Mouse (Mus musculus): Measurements from ENCODE around the gene Neurl3. TPM values are rescaled to one million over a fixed set of nuclear protein-coding genes. Genes with fewer than 3 reads are reported as not detected.
A peak's percentile ranks its signal among the peaks of the same experiment; 100 is the strongest.

The Neurl3 gene
- total RNA-seq, 2 experiments from 2014 or later: 0.51 to 0.67 TPM

- no peak for DNase-seq
Measured at GRCm38 (mm10) chr1:36255871-36256640, 18.4 kb downstream of the Neurl3 start.

GRCm38 (mm10) chr1:36254635-36255360 lies 19.7 kb downstream of the Neurl3 start:
- no peak for DNase-seq

DNA sequence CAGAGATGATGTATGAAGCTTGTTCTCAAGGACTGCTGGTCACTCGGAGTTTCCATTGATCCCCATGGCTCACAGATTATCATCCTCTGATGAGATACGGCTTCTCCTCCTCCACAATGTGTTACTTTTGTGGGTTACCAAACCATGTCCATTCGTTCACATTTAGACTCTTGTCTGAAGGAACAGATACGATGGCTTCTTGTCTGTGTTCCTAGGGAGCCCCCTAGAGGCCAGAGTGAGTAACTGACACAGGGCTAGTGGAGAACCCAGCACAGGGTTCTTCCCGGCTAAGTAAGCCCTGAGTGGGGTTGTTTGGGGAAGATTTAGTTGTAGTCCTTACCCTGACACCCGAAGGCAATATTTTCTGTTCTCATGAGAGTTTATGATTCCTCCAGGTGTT lies 21.7 kb downstream of the Neurl3 start:
- DNase-seq: peak; percentile 54 to 57

- no peak for DNase-seq
Measured at GRCm38 (mm10) chr1:36251426-36251825, 23.1 kb downstream of the Neurl3 start.

DNA sequence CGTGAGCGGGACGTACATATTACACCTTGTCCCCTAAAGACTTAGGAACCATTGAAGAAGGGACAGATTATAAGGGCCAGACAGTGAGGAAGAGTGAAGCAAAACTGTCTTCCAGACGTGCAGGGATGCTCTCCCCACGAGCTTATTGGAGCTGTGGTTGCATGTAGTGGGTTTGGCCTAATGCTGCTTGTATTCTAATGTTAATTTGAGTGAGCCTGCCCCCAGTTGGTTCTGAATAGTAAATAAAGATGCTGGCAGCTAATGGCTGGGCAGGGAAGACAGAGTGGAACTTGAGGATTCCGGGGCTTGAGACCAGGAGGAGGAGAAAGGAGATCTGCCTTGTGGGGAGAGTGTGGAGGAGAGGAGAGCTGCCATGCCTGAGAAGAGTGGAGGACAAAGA lies 27.8 kb downstream of the Neurl3 start:
- DNase-seq: no peak

GRCm38 (mm10) chr1:36244828-36245215 lies 29.7 kb downstream of the Neurl3 start:
- DNase-seq: no peak

DNA sequence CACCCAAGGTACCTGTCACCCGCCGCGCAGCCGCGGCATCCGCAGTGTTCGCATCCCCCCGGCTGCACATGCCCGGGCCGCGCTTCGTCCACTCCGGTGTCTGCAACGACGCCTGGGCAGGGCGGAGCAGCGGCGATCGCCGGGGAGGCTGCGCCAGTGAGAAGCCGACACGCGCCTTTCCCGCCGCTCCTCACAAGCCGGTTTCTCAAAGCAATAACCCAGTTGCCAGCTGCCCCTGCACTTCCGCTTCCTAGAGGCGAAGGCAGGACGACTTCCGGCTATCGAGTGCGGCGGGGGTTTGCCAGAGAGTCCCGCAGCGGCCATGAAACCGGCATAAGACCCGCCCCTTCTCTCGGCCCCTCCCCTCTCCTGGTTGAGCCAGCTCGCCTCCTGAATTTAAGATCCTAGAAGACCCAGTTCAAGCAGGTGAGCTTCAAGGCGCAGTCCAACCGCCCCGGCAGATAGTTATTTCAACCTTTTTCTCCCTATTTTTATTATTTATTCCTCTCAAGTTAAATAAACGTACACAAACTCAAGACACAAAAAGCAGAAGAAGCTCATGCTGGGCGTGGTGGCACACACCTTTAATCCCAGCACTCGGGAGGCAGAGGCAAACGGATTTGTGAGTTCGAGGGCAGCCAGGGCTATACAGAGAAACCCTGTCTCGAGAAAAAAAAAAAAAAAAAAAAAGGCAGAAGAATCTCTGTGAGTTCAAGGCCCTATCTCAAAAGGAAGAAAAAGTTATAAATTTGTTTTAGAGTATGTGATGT lies 30.2 kb downstream of the Neurl3 start, which contains the start of gene Uggt1:
Uggt1 (minus strand) TSS at position 663 of the 770 bp plus-strand sequence.
- DNase-seq: peak; percentile 92 to 94

GRCm38 (mm10) chr1:36243447-36244057 lies 30.9 kb downstream of the Neurl3 start:
- DNase-seq: no peak

DNA sequence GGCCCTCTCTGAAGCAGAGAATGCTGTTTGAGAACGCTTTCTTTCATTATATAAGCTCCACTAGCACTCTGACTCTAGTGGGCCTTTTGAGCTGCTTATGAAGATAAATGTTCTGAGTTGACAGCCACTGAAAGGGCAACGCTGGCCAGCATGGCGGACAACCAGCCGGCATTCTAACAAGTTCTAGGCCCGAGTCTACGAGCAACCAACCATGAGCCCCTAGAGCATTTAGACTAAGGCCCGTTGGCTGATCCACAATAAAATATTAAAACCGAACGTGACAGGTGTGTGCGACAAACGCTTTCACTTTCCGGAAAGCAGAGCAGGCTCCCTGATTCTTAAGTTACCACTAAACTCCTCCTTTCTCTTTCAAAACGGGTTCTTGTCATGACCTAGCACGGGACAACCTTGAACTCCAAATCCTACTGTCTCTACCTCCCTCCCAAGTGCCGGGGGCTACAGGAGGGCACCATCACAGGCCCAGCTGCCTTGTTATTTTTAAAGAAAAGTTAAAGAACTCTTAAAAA lies 32.5 kb downstream of the Neurl3 start:
- no peak for DNase-seq

DNA sequence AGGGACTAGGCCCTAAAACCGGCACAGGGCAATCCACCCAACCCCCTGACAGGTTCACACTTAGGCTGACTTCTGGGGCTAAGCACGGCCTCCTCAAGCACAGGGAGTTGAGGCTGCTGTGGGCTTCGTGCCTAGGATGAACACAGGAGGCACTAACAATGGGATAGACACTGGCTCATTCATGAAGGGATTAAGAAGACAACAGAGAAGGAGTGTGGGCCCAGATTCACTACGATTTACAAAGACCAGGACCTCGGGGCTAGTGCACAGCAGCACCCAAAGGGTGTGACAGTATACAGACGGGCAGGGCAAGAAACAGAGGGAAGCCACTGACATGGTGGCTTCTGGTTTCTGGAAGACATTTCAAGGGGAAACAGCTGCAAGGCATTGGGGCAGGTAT lies 34.3 kb downstream of the Neurl3 start:
- no peak for DNase-seq

DNA sequence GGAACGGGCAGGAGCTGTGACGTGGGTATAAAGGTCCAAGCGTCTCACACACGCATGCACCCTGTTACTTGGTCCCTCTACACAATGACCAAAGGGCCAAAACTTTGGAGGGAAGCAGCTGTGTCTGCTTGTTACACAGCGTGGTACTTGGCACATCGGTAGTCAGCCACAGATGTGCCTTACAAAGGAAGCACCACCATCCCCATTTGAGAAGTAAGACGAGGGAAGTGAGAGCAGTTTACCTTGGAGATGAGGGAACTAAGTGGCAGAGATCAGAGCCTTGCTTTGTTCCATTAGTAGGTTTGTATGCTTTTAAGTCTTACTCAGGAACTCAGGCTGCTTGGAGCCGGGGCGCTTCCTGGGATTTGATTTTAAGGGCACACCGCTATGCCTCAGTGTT lies 35.1 kb downstream of the Neurl3 start:
- DNase-seq: no peak

DNA sequence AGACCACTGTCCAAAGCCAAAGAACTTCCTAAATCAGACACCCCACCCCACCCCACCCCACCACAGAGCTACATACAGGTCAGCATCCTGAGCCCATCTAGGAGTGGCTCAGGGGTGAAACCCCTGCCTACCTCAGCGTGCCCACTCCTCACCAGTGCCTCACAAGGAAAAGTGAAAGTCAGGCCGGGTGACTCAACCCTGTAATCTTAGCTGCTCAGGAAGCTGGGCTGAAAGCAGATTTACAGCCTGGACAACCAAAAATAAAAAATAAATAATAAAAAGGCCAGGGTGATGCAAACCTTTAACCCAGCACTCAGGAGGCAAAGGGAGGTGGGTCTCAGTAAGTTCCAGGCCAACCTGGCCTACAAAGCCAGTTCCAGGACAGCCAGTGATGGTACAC lies 38.6 kb downstream of the Neurl3 start:
- DNase-seq: no peak

DNA sequence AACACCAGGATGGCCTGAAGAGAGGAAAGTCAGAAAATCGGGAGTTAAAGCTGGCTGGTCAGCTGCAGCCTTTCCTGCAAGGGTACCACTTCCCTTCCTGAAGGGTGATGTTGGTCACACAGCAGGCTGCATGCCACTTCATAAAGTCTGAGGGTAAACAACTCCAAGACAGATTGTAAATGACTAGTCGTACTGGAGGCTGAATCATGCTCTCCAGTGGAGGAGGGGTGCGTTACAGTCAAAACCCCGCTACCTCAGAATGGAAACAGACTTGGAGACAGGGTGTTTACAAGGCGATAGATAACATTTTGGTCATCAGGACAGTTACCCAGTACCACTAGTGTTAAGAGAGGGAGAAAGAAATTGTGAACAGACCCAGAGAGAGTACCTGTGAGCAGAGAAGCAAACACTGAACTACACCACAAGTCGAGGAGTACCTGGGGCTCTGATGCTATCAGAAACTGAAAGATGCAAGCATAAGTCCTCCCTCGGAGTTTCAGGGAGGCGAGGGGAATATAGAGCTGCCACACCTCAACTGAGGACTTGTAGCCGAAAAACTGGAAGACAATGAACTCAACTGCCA lies 39.3 kb downstream of the Neurl3 start:
- DNase-seq: no peak

GRCm38 (mm10) chr1:36233218-36233617 lies 41.3 kb downstream of the Neurl3 start:
- DNase-seq: no peak

GRCm38 (mm10) chr1:36230919-36231705 lies 43.4 kb downstream of the Neurl3 start:
- DNase-seq: no peak

GRCm38 (mm10) chr1:36228461-36228860 lies 46.0 kb downstream of the Neurl3 start:
- no peak for DNase-seq

- DNase-seq: no peak
Measured at GRCm38 (mm10) chr1:36224648-36225047, 49.8 kb downstream of the Neurl3 start.

All from layer of hippocampus, postnatal 36 days (tissue).